Mouse (Mus musculus) liver, embryonic 15.5 days (tissue): ENCODE data around the gene Hoxa11. TPM values are rescaled to one million over a fixed set of nuclear protein-coding genes. Genes with fewer than 3 reads are reported as not detected.

Experiments used
- ATAC-seq: fragments of 200-750 bp; cut with Nextera tagmentation; 2 replicates; pipeline ENCODE4 v1.8.0; 2017; ENCODE audit warnings: moderate number of reproducible peaks, mild to moderate bottlenecking, moderate library complexity; ENCODE audit not compliant: insufficient read depth
- H3K27ac ChIP-seq: fragments of 300-500 bp; sonication (generic); replicated peaks from 2 replicates; pipeline ENCODE4 v1.5.1; 2015; ENCODE audit warnings: mild to moderate bottlenecking, inconsistent platforms
- H3K27me3 ChIP-seq: fragments of 300-500 bp; sonication (generic); 2 replicates; pipeline ENCODE4 v1.6.1; 2015; ENCODE audit warnings: mild to moderate bottlenecking, inconsistent platforms
- H3K36me3 ChIP-seq: fragments of 300-500 bp; sonication (generic); replicated peaks from 2 replicates; pipeline ENCODE4 v1.6.1; 2015; ENCODE audit warnings: moderate library complexity, mild to moderate bottlenecking, inconsistent platforms
- H3K4me1 ChIP-seq: fragments of 300-500 bp; sonication (generic); replicated peaks from 2 replicates; pipeline ENCODE4 v1.6.1; 2015; ENCODE audit warnings: inconsistent platforms
- H3K4me2 ChIP-seq: fragments of 300-500 bp; sonication (generic); 2 replicates; pipeline ENCODE4 v1.6.1; 2015; ENCODE audit warnings: moderate library complexity, mild to moderate bottlenecking, inconsistent platforms
- H3K4me3 ChIP-seq: fragments of 300-500 bp; sonication (generic); replicated peaks from 2 replicates; pipeline ENCODE4 v1.5.1; 2015; ENCODE audit warnings: mild to moderate bottlenecking, inconsistent platforms
- H3K9ac ChIP-seq: fragments of 300-500 bp; sonication (generic); 2 replicates; pipeline ENCODE4 v1.6.1; 2015; ENCODE audit warnings: moderate library complexity, mild to moderate bottlenecking, inconsistent platforms
- H3K9me3 ChIP-seq: fragments of 300-500 bp; sonication (generic); replicated peaks from 2 replicates; pipeline ENCODE4 v1.6.1; 2016; ENCODE audit warnings: inconsistent platforms
- WGBS: fragments of 180-500 bp; shearing (Covaris S2); methylation state at CpG from one replicate; pipeline ENCODE4 v1.1.7; 2015; ENCODE audit warnings: mixed read lengths; ENCODE audit not compliant: insufficient replicate concordance; 5-methylcytosine and 5-hydroxymethylcytosine counted together
- polyA plus RNA-seq: library from polyadenylated mRNA; unstranded; fragments of >200 nt; fragmentation: Nextera tagmentation; extraction: Ambion mirVana; gene quantifications from 2 replicates; pipeline ENCODE4 v1.2.1, GENCODE M21; 2015

Gene Hoxa11
- polyA plus RNA-seq, 1 experiment from 2014 or later, result not detected

DNA sequence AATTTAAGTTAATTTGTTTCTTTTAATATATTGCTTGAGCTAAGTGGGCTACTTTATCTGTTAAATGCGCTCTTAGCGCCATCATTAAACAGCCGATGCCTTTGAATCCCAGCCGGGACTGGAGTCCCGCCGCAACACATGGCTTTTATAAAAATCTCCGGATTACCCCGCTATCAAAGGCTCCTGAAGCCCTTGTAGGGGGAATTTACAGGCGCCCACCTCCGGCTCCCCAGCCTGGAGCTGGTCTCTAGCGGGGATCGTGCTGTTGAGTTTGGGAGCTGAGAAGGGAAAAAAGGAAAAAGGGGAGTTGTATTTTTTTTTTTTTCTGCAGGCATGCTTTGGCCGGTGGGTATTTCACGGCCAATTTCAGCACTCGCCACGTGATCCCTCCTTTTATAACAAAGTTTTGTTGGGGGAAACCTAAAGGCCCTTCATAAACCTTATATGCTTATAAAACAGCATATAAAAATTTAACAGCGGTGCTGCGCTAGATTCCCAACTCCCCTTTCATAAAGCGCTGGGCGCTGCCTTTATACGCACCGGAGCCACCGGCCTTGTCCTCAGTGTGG, 1.1 kb downstream of the Hoxa11 start:
- WGBS, result 3% methylated on average over 23 of the region's 23 CpGs
- Histone ChIP-seq H3K4me2 (no peak overlapping the region), H3K4me3 (no peak overlapping the region), H3K4me1 (no peaks in the 10 kb centered on the region), H3K27ac (no peak overlapping the region), H3K36me3 (no peaks in the 10 kb centered on the region), H3K9me3 (no peaks in the 10 kb centered on the region), H3K27me3 (peaks cover 100% of the 10 kb centered on the region), H3K9ac (no peak overlapping the region)
- ATAC-seq, result no peak

GRCm38 (mm10) chr6:52243681-52244121, 1.9 kb downstream of the Hoxa11 start:
- H3K9me3 ChIP-seq, result no peaks in the 10 kb centered on the region
- no peak overlapping the region for H3K9ac ChIP-seq
- no peak for ATAC-seq
- H3K36me3 ChIP-seq, result no peaks in the 10 kb centered on the region
- under 1% methylated on average over 12 of the region's 12 CpGs for WGBS
- no peak overlapping the region for H3K4me3 ChIP-seq
- no peaks in the 10 kb centered on the region for H3K4me1 ChIP-seq
- H3K27me3 ChIP-seq, result peaks cover 100% of the 10 kb centered on the region
- no peak overlapping the region for H3K4me2 ChIP-seq
- no peak overlapping the region for H3K27ac ChIP-seq

- Histone ChIP-seq H3K27me3 (peaks cover 100% of the 10 kb centered on the region), H3K27ac (no peak overlapping the region), H3K36me3 (no peaks in the 10 kb centered on the region), H3K4me2 (no peak overlapping the region), H3K9me3 (no peaks in the 10 kb centered on the region), H3K9ac (no peak overlapping the region), H3K4me3 (no peak overlapping the region), H3K4me1 (no peaks in the 10 kb centered on the region)
- 6% methylated on average over 4 of the region's 4 CpGs for WGBS
- no peak for ATAC-seq
Observed at GRCm38 (mm10) chr6:52242801-52243332, 2.7 kb downstream of the Hoxa11 start.

- Histone ChIP-seq H3K9me3 (no peaks in the 10 kb centered on the region), H3K4me1 (no peaks in the 10 kb centered on the region), H3K27me3 (peaks cover 100% of the 10 kb centered on the region), H3K9ac (no peak overlapping the region), H3K27ac (no peak overlapping the region), H3K4me2 (no peak overlapping the region), H3K4me3 (no peak overlapping the region), H3K36me3 (no peaks in the 10 kb centered on the region)
- no peak for ATAC-seq
- 3% methylated on average over 9 of the region's 9 CpGs for WGBS
Observed at GRCm38 (mm10) chr6:52241001-52241621, 4.5 kb downstream of the Hoxa11 start.

GRCm38 (mm10) chr6:52240389-52241000, 5.1 kb downstream of the Hoxa11 start, which contains the start of gene Hoxa10:
Gene Hoxa10, minus strand, starts transcription at chr6:52240854.
- Histone ChIP-seq H3K4me2 (peak within 1 kb of the TSS; percentile 23; the same call in 1 of the 2 replicates), H3K4me3 (no peak within 1 kb of the TSS), H3K4me1 (no peaks in the 10 kb centered on the region), H3K27me3 (peaks cover 100% of the 10 kb centered on the region), H3K36me3 (no peaks in the 10 kb centered on the region), H3K9ac (no peak within 1 kb of the TSS), H3K27ac (no peak within 1 kb of the TSS), H3K9me3 (no peaks in the 10 kb centered on the region)
- ATAC-seq, result no peak
- WGBS, result 1% methylated on average over 35 of the region's 35 CpGs

GRCm38 (mm10) chr6:52239625-52240388, 5.8 kb downstream of the Hoxa11 start:
- no peak overlapping the region for H3K27ac ChIP-seq
- ATAC-seq, result no peak
- H3K4me3 ChIP-seq, result no peak overlapping the region
- no peaks in the 10 kb centered on the region for H3K9me3 ChIP-seq
- H3K4me2 ChIP-seq, result peak overlapping the region; percentile 23; the same call in 1 of the 2 replicates
- no peaks in the 10 kb centered on the region for H3K4me1 ChIP-seq
- H3K27me3 ChIP-seq, result peaks cover 100% of the 10 kb centered on the region
- no peaks in the 10 kb centered on the region for H3K36me3 ChIP-seq
- no peak overlapping the region for H3K9ac ChIP-seq
- 2% methylated on average over 30 of the region's 30 CpGs for WGBS

GRCm38 (mm10) chr6:52238976-52239375, 6.6 kb downstream of the Hoxa11 start:
- Histone ChIP-seq H3K9ac (no peak overlapping the region), H3K9me3 (no peaks in the 10 kb centered on the region), H3K4me1 (no peaks in the 10 kb centered on the region; the same call in 1 of the 2 replicates), H3K36me3 (no peaks in the 10 kb centered on the region), H3K4me2 (no peak overlapping the region), H3K27ac (no peak overlapping the region), H3K4me3 (no peak overlapping the region), H3K27me3 (peaks cover 100% of the 10 kb centered on the region)
- no peak for ATAC-seq
- WGBS, result 8% methylated on average over 7 of the region's 7 CpGs

DNA sequence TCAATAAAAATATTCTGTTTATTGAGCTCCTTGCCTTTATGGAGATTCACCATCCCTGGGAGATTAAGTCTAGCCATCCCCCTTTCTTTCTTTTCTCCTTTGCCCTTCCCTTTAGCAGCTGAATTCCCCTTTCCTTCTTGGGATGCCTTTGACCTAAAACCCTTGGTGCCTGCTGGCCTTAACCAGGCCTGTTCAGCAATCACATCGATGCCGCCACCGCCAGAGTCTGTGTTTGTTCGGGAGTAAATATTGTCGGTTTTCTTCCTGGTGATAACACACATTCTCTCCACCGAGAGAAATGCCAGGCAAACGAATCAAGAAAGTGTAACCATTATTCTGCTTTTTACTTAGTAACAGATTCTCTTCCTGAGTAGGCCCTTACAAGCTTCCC, 7.5 kb downstream of the Hoxa11 start:
- no peak overlapping the region for H3K27ac ChIP-seq
- H3K36me3 ChIP-seq, result no peaks in the 10 kb centered on the region
- no peak overlapping the region for H3K4me2 ChIP-seq
- H3K9me3 ChIP-seq, result no peaks in the 10 kb centered on the region
- no peak overlapping the region for H3K9ac ChIP-seq
- peaks cover 100% of the 10 kb centered on the region for H3K27me3 ChIP-seq
- ATAC-seq, result no peak
- no peak overlapping the region for H3K4me3 ChIP-seq
- H3K4me1 ChIP-seq, result no peaks in the 10 kb centered on the region; the same call in 1 of the 2 replicates
- 5% methylated on average over 7 of the region's 7 CpGs for WGBS

DNA sequence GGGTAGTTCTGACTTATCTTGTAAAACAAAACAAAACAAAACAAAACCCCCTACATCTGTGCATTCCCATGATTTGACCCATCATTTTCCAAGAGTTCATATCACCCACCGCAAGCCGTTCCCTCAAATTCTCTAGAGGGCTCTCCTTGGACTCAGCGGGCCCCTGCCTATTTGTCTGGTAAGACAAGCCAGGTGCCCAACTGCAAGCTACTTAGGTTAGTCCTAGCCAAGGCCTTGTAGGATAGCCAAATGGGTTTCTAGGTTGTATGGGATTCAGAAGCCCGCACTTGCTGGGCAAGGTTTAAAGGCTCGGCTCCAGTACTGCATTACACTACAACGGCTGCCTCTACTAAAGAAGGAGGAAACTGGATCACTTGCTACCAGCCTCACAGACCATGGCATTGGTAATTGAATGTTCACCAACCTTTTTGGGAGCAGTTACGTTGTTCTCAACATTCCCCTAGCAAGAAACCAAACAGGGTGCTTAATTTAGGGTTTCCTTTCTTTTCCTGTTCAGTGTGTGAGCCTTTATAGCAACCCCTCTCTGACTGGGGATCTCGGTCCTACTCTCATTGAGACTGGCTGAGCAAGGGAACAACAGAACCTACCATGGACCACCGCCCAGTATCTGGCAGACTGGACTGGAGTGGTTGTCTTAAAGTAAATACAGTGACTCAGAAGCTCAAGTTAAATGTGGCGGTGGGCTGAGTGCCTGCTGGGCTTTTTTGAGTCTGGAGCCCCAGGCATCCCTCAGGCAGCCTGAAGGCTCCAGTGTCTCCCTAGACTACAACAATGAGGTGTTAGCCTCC, 8.1 kb downstream of the Hoxa11 start:
- Histone ChIP-seq H3K4me2 (no peak overlapping the region), H3K4me3 (no peak overlapping the region), H3K36me3 (no peaks in the 10 kb centered on the region), H3K27me3 (peaks cover 100% of the 10 kb centered on the region), H3K27ac (no peak overlapping the region), H3K9ac (no peak overlapping the region), H3K4me1 (no peaks in the 10 kb centered on the region; the same call in none of the 2 replicates), H3K9me3 (no peaks in the 10 kb centered on the region)
- WGBS, result 18% methylated on average over 10 of the region's 10 CpGs
- ATAC-seq, result no peak

DNA sequence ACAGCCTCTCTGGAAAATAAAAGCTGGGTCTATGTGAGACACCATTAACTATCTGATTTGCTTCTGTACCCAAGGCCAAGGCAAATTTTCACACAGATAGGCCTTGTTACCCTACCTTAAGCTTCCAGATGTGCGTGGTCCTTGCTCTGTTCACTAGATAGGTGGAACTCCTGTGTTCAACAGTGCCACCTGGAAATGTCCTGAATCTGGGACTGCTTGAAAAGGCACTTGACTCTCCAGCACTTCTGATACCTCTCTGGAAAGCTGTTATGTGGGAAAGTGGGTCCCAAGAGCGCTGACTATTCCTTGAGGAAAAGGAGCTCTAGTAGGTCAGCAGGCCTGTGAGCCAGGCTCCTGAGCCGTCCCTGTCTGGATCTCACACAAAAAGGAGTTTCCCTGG, 8.8 kb downstream of the Hoxa11 start:
- ATAC-seq, result no peak
- H3K9ac ChIP-seq, result no peak overlapping the region
- H3K36me3 ChIP-seq, result no peaks in the 10 kb centered on the region
- no peak overlapping the region for H3K27ac ChIP-seq
- H3K9me3 ChIP-seq, result no peaks in the 10 kb centered on the region
- H3K4me1 ChIP-seq, result no peaks in the 10 kb centered on the region; the same call in none of the 2 replicates
- H3K4me3 ChIP-seq, result no peak overlapping the region
- H3K27me3 ChIP-seq, result peaks cover 100% of the 10 kb centered on the region
- no peak overlapping the region for H3K4me2 ChIP-seq
- WGBS, result 23% methylated on average over 3 of the region's 3 CpGs
